Mouse (Mus musculus): ENCODE results near the gene Pcyt1b.

- no peak for TF ChIP-seq SRF (IDR thresholded peaks at IDR 0.05; ENCODE audit: control insufficient read depth, insufficient read length, low read depth)
- no peak for TF ChIP-seq POLR2AphosphoS2 (IDR thresholded peaks at IDR 0.05; ENCODE audit: insufficient read length, low read depth)
- no peak for TF ChIP-seq POLR2A (IDR thresholded peaks at IDR 0.05; ENCODE audit: insufficient read length, low read depth)
- TF ChIP-seq MAX (IDR thresholded peaks at IDR 0.05; ENCODE audit: low read depth) = no peak
- TF ChIP-seq TCF12 (IDR thresholded peaks at IDR 0.05; ENCODE audit: insufficient read depth, poor library complexity, severe bottlenecking) = no peak
- no peak for TF ChIP-seq E2F4 (IDR thresholded peaks at IDR 0.05; ENCODE audit: insufficient read depth)
- no peak for TF ChIP-seq USF1 (IDR thresholded peaks at IDR 0.05; ENCODE audit: low read depth)
- TF ChIP-seq MYOG (IDR thresholded peaks at IDR 0.05; ENCODE audit: control insufficient read depth in 1 of 3, insufficient read depth in 1 of 3, insufficient read length in 2 of 3, low read depth in 2 of 3) = no peak
- TF ChIP-seq MYOD1 (IDR thresholded peaks at IDR 0.05; ENCODE audit: control insufficient read depth in 1 of 3, insufficient read length in 2 of 3, low read depth in 2 of 3) = no peak
Observed at GRCm38 (mm10) chrX:93643600-93643999, 11.1 kb upstream of the Pcyt1b start.
